Mouse (Mus musculus): ENCODE measurements around the gene Nol9. TPM values are rescaled to one million over a fixed set of nuclear protein-coding genes. Genes with fewer than 3 reads are reported as not detected.
A peak's percentile ranks its signal among the peaks of the same experiment; 100 is the strongest.

The Nol9 gene
- polyA plus RNA-seq, 2 experiments = 9.8 to 11.5 TPM

- Histone ChIP-seq H3K4me3 (ENCODE audit: insufficient read depth in 1 of 2, low read depth in 2 of 2, low read length in 2 of 2) (no peak overlapping the region), H3K4me2 (ENCODE audit: low read depth) (no peak overlapping the region), H3K36me3 (replicated peaks; ENCODE audit: control insufficient read depth, insufficient read depth, low read depth) (peaks cover 5% of the 10 kb centered on the region; the same call in 1 of the 2 replicates), H3K9ac (replicated peaks) (no peak overlapping the region), H3K27me3 (ENCODE audit: control insufficient read depth, insufficient read depth, low read length) (peaks cover under 1% of the 10 kb centered on the region; the same call in 1 of the 2 replicates), H3K4me1 (replicated peaks; ENCODE audit: control insufficient read depth in 2 of 2, insufficient read depth in 2 of 2, low read length in 1 of 2) (peaks cover 20 to 21% of the 10 kb centered on the region in 2 experiments), H3K9me3 (ENCODE audit: control insufficient read depth, low read length) (no peaks in the 10 kb centered on the region), H3K27ac (no peak overlapping the region)
- TF ChIP-seq CTCF (IDR thresholded peaks at IDR 0.05; ENCODE audit: low read depth) = no peak
- TF ChIP-seq EP300 (IDR thresholded peaks at IDR 0.05; ENCODE audit: low read depth) = no peak
- no peak for ATAC-seq (ENCODE audit: insufficient read depth)
- no peak for DNase-seq (ENCODE audit: low read depth in 3 of 3, low spot score in 3 of 3)
- WGBS (ENCODE audit: insufficient replicate concordance) = 72% methylated on average over 12 of the region's 12 CpGs
These were observed 25.9 kb upstream of the Nol9 start for GRCm38 (mm10) chr4:152013036-152013813.

GRCm38 (mm10) chr4:152019073-152019472 is 20.0 kb upstream of the Nol9 start:
- 77% methylated on average over 6 of the region's 6 CpGs for WGBS (ENCODE audit: insufficient replicate concordance)
- no peaks in the 10 kb centered on the region for H3K27me3 ChIP-seq (ENCODE audit: control insufficient read depth, insufficient read depth, low read length)
- TF ChIP-seq CTCF (IDR thresholded peaks at IDR 0.05; ENCODE audit: low read depth) = no peak
- TF ChIP-seq EP300 (IDR thresholded peaks at IDR 0.05; ENCODE audit: low read depth) = no peak
- no peak overlapping the region for H3K4me2 ChIP-seq (ENCODE audit: low read depth)
- no peak overlapping the region for H3K27ac ChIP-seq
- ATAC-seq (ENCODE audit: insufficient read depth) = no peak
- H3K9me3 ChIP-seq (ENCODE audit: control insufficient read depth, low read length) = no peaks in the 10 kb centered on the region
- no peak overlapping the region for H3K9ac ChIP-seq (replicated peaks)
- H3K4me1 ChIP-seq (replicated peaks; ENCODE audit: control insufficient read depth in 2 of 2, insufficient read depth in 2 of 2, low read length in 1 of 2) = 0 out of 4 replicates have a peak, but pooled peaks cover 0 to under 1% of the 10 kb centered on the region in 2 experiments
- H3K36me3 ChIP-seq (replicated peaks; ENCODE audit: control insufficient read depth, insufficient read depth, low read depth) = peaks cover 14% of the 10 kb centered on the region
- H3K4me3 ChIP-seq (ENCODE audit: insufficient read depth in 1 of 2, low read depth in 2 of 2, low read length in 2 of 2) = no peak overlapping the region
- DNase-seq (ENCODE audit: low read depth in 3 of 3, low spot score in 3 of 3) = no peak

DNA sequence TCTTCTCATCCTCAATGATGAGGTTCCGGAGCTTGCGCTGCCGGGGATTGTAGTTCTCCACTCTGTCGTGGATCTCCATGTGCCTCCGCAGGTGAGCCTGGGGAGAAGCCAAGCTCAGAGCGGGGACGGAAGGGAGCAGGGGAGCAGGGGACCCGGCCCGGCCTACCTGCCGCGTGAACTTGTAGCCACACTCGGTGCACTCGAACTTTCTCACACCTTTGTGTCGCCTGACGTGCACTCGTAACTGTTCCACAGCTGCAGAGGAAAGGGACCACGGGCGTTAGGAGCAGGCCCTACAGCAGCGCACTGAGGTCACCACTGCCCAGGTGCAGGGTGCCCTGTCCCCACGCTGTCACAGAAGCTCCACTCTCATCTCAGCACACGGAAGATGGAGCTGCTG is 19.1 kb upstream of the Nol9 start:
- Histone ChIP-seq H3K9ac (replicated peaks) (no peak overlapping the region), H3K4me3 (ENCODE audit: insufficient read depth in 1 of 2, low read depth in 2 of 2, low read length in 2 of 2) (no peak overlapping the region), H3K27ac (no peak overlapping the region), H3K27me3 (ENCODE audit: control insufficient read depth, insufficient read depth, low read length) (no peaks in the 10 kb centered on the region), H3K9me3 (ENCODE audit: control insufficient read depth, low read length) (no peaks in the 10 kb centered on the region), H3K36me3 (replicated peaks; ENCODE audit: control insufficient read depth, insufficient read depth, low read depth) (peaks cover 10% of the 10 kb centered on the region), H3K4me1 (replicated peaks; ENCODE audit: control insufficient read depth in 2 of 2, insufficient read depth in 2 of 2, low read length in 1 of 2) (0 out of 4 replicates have a peak, but pooled peaks cover 0 to 2% of the 10 kb centered on the region in 2 experiments), H3K4me2 (ENCODE audit: low read depth) (no peak overlapping the region)
- TF ChIP-seq CTCF (IDR thresholded peaks at IDR 0.05; ENCODE audit: low read depth) = no peak
- TF ChIP-seq EP300 (IDR thresholded peaks at IDR 0.05; ENCODE audit: low read depth) = no peak
- DNase-seq (ENCODE audit: low read depth in 3 of 3, low spot score in 3 of 3) (no peak), ATAC-seq (ENCODE audit: insufficient read depth) (no peak)
- WGBS (ENCODE audit: insufficient replicate concordance) = 83% methylated on average over 21 of the region's 21 CpGs

DNA sequence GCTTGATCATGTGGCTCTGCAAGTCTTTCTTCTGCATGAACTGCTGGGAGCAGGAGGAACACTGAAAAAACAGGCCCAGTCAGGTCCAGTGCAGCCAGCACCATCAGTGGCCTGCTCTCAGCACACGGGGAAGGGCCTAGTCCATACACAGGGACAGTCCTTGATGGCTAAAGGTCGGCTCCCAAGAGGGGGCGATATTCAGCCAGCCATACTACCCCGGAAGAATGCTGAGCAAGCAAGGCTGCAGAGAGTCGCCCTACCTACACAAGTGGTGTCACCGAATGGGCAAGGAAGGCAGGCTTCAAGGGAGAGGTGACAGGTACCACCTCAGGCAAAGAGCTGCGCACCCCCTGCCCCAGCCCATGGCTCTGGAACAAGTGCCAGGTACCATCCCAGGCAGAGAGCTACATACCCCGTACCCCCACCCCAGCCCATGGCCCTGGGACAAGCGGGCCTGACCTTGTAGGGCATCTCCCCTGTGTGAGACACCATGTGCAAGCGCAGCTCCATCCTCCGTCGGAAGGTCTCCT is 17.5 kb upstream of the Nol9 start:
- WGBS (ENCODE audit: insufficient replicate concordance) = 72% methylated on average over 12 of the region's 12 CpGs
- ATAC-seq (ENCODE audit: insufficient read depth) (no peak), DNase-seq (ENCODE audit: low read depth in 3 of 3, low spot score in 3 of 3) (no peak)
- H3K9ac ChIP-seq (replicated peaks) = no peak overlapping the region
- H3K4me3 ChIP-seq (ENCODE audit: insufficient read depth in 1 of 2, low read depth in 2 of 2, low read length in 2 of 2) = no peak overlapping the region
- no peak overlapping the region for H3K27ac ChIP-seq
- H3K4me2 ChIP-seq (ENCODE audit: low read depth) = no peak overlapping the region
- peaks cover 10% of the 10 kb centered on the region for H3K36me3 ChIP-seq (replicated peaks; ENCODE audit: control insufficient read depth, insufficient read depth, low read depth)
- H3K27me3 ChIP-seq (ENCODE audit: control insufficient read depth, insufficient read depth, low read length) = no peaks in the 10 kb centered on the region
- peaks cover 2 to 8% of the 10 kb centered on the region in 2 experiments; a peak in 3 of 4 replicates for H3K4me1 ChIP-seq (replicated peaks; ENCODE audit: control insufficient read depth in 2 of 2, insufficient read depth in 2 of 2, low read length in 1 of 2)
- no peak for TF ChIP-seq EP300 (IDR thresholded peaks at IDR 0.05; ENCODE audit: low read depth)
- TF ChIP-seq CTCF (IDR thresholded peaks at IDR 0.05; ENCODE audit: low read depth) = peak; percentile 50
- no peaks in the 10 kb centered on the region for H3K9me3 ChIP-seq (ENCODE audit: control insufficient read depth, low read length)

GRCm38 (mm10) chr4:152022506-152022905 is 16.6 kb upstream of the Nol9 start:
- Histone ChIP-seq H3K4me2 (ENCODE audit: low read depth) (no peak overlapping the region), H3K9ac (replicated peaks) (no peak overlapping the region), H3K9me3 (ENCODE audit: control insufficient read depth, low read length) (no peaks in the 10 kb centered on the region), H3K27me3 (ENCODE audit: control insufficient read depth, insufficient read depth, low read length) (no peaks in the 10 kb centered on the region), H3K4me3 (ENCODE audit: insufficient read depth in 1 of 2, low read depth in 2 of 2, low read length in 2 of 2) (no peak overlapping the region), H3K4me1 (replicated peaks; ENCODE audit: control insufficient read depth in 2 of 2, insufficient read depth in 2 of 2, low read length in 1 of 2) (peaks cover 2 to 8% of the 10 kb centered on the region in 2 experiments; a peak in 3 of 4 replicates), H3K36me3 (replicated peaks; ENCODE audit: control insufficient read depth, insufficient read depth, low read depth) (peaks cover 10% of the 10 kb centered on the region), H3K27ac (no peak overlapping the region)
- TF ChIP-seq EP300 (IDR thresholded peaks at IDR 0.05; ENCODE audit: low read depth) (no peak), CTCF (IDR thresholded peaks at IDR 0.05; ENCODE audit: low read depth) (no peak)
- ATAC-seq (ENCODE audit: insufficient read depth) (no peak), DNase-seq (ENCODE audit: low read depth in 3 of 3, low spot score in 3 of 3) (no peak)
- 83% methylated on average over 8 of the region's 8 CpGs for WGBS (ENCODE audit: insufficient replicate concordance)
